In the genomic region with DNA sequence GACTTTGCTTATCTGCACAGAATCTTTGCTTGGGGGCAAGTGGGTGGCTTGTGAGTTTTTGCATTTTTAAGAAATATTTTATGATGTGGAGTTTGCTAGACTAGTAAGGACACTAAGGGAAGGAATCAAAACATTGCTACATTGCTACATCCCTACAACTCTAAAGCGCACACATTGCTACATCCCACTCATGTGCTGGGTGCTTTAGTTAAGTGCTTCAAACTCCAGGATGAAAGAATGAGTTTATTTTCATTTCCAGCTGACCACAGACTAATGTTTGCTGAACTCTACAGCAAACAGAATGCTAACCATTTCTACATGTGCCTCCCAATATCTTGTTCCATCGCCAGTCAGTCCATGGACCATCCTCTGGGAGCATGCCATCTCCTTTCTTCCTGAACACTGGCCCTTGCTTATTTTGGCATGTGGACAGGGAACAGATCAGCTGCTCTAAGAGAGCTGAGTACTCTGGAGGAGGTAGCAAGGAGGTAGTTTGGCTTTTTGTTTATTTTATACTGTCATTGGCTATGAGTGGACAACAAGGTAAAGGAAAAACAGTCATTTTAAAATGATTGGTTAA, we compare ENCODE assay signal across 19 mouse cellular contexts. TPM values are rescaled to one million over a fixed set of nuclear protein-coding genes. Genes with fewer than 3 reads are reported as not detected.
DNase-seq lines count a peak whose midpoint lies in the region; ATAC-seq and TF ChIP-seq lines count a peak whose summit lies in the region.
"Had no signal": no experiment of that assay in that cellular context is flagged by ENCODE, and none has a peak within 500 bp of the region (broad histone marks: within the 10 kb centered on the region; RNA-seq: fewer than 3 reads in every experiment).

No protein-coding gene starts in this region.

- no peaks in the 10 kb centered on the region for H3K27me3 ChIP-seq in intestine, embryonic 16.5 days (replicated peaks; ENCODE audit: control insufficient read depth, insufficient read depth, low read length)
- H3K27me3 ChIP-seq in stomach, postnatal 0 days (ENCODE audit: control insufficient read depth, insufficient read depth, low read length) = no peaks in the 10 kb centered on the region
- H3K27me3 ChIP-seq: CH12.LX; limb, embryonic 13.5 days had no signal

- TF ChIP-seq CTCF in stomach, postnatal 0 days (IDR thresholded peaks at IDR 0.05; ENCODE audit: low read depth) = no peak

- H3K9me3 ChIP-seq in intestine, embryonic 16.5 days (ENCODE audit: control insufficient read depth, low read length) = no peaks in the 10 kb centered on the region
- no peaks in the 10 kb centered on the region for H3K9me3 ChIP-seq in stomach, postnatal 0 days (ENCODE audit: control insufficient read depth, low read length)
- H3K9me3 ChIP-seq: hindbrain, embryonic 10.5 days; limb, embryonic 13.5 days had no signal

- no peak overlapping the region for H3K4me2 ChIP-seq in intestine, embryonic 16.5 days (ENCODE audit: low read depth, low read length)
- H3K4me2 ChIP-seq in stomach, postnatal 0 days (replicated peaks; ENCODE audit: low read depth) = no peak overlapping the region
- H3K4me2 ChIP-seq: limb, embryonic 13.5 days had no signal

- H3K36me3 ChIP-seq in intestine, embryonic 16.5 days (ENCODE audit: control insufficient read depth, insufficient read depth, low read length) = no peaks in the 10 kb centered on the region
- H3K36me3 ChIP-seq in stomach, postnatal 0 days (ENCODE audit: control insufficient read depth, insufficient read depth, low read length) = no peaks in the 10 kb centered on the region
- H3K36me3 ChIP-seq: hindbrain, embryonic 10.5 days; limb, embryonic 13.5 days had no signal

- peak; percentile 50 to 57 for DNase-seq in kidney, postnatal 25 days
- DNase-seq in kidney, postnatal 14 days = no peak
- peak; percentile 54 for DNase-seq in lung, postnatal 36 days
- DNase-seq in lung, postnatal 14 days = no peak
- DNase-seq in adipocyte (ENCODE audit: low spot score) = peak; percentile 84
- DNase-seq in stomach, postnatal 0 days (ENCODE audit: low spot score) = no peak
- DNase-seq: cerebellum, adult 18-20 months; right cerebral cortex, postnatal 4 days; thymus, adult 2 months had no signal

- H3K4me3 ChIP-seq in intestine, embryonic 16.5 days (ENCODE audit: low read length) = no peak overlapping the region
- H3K4me3 ChIP-seq in stomach, postnatal 0 days (ENCODE audit: low read depth, low read length) = no peak overlapping the region
- H3K4me3 ChIP-seq: hindbrain, embryonic 10.5 days; left cerebral cortex, adult 2 months; limb, embryonic 13.5 days had no signal

- no peak overlapping the region for H3K27ac ChIP-seq in intestine, embryonic 16.5 days (ENCODE audit: low read length)
- H3K27ac ChIP-seq in stomach, postnatal 0 days (replicated peaks) = no peak overlapping the region
- H3K27ac ChIP-seq: hindbrain, embryonic 10.5 days; left cerebral cortex, adult 2 months; limb, embryonic 13.5 days had no signal

- WGBS in intestine, embryonic 16.5 days = 89% methylated on average over 2 of the region's 2 CpGs
- 84% methylated on average over 2 of the region's 2 CpGs for WGBS in stomach, postnatal 0 days

- TF ChIP-seq EP300 in stomach, postnatal 0 days (optimal IDR thresholded peaks at IDR 0.05) = no peak

- peaks cover 19% of the 10 kb centered on the region for H3K4me1 ChIP-seq in intestine, embryonic 16.5 days (ENCODE audit: control insufficient read depth, insufficient read depth, low read length)
- no peaks in the 10 kb centered on the region for H3K4me1 ChIP-seq in stomach, postnatal 0 days (replicated peaks; ENCODE audit: control insufficient read depth, insufficient read depth)

- no peak overlapping the region for H3K9ac ChIP-seq in intestine, embryonic 16.5 days (ENCODE audit: low read depth, low read length)
- H3K9ac ChIP-seq in stomach, postnatal 0 days (ENCODE audit: low read length) = no peak overlapping the region
- H3K9ac ChIP-seq: limb, embryonic 13.5 days had no signal

- no peak for ATAC-seq in intestine, embryonic 16.5 days
- ATAC-seq in stomach, postnatal 0 days (ENCODE audit: low FRiP score, low TSS enrichment) = no peak
- ATAC-seq: forebrain, embryonic 14.5 days had no signal

RNA-seq across cellular contexts. Expression of a gene that starts 3.4 kb away (rescaled TPM):
- 90.2 and 104 TPM in 2 replicates for polyA plus RNA-seq in intestine, embryonic 16.5 days (2015; fragmentation: Nextera tagmentation; extraction: Ambion mirVana)
- polyA plus RNA-seq in stomach, postnatal 0 days (2015; fragmentation: Nextera tagmentation; extraction: Ambion mirVana) = 49.7 and 51.2 TPM in 2 replicates

RNA-seq across cellular contexts. Expression of a gene that starts 51.9 kb away (rescaled TPM):
- polyA plus RNA-seq in intestine, embryonic 16.5 days (2015; fragmentation: Nextera tagmentation; extraction: Ambion mirVana) = not detected in 2 replicates
- not detected in 2 replicates for polyA plus RNA-seq in stomach, postnatal 0 days (2015; fragmentation: Nextera tagmentation; extraction: Ambion mirVana)
- polyA plus RNA-seq: brain, embryonic 14.5 days; forebrain, embryonic 14.5 days; heart, embryonic 14.5 days; hindbrain, embryonic 10.5 days; intestine, embryonic 14.5 days; limb, embryonic 13.5 days; neural tube, embryonic 14.5 days; thymus, adult 2 months had no signal

RNA-seq across cellular contexts. Expression of a gene that starts 52.0 kb away (rescaled TPM):
- polyA plus RNA-seq in intestine, embryonic 16.5 days (2015; fragmentation: Nextera tagmentation; extraction: Ambion mirVana) = 0.07 TPM in 1 of 2 replicates, not detected in the other
- polyA plus RNA-seq in stomach, postnatal 0 days (2015; fragmentation: Nextera tagmentation; extraction: Ambion mirVana) = not detected in 2 replicates
- polyA plus RNA-seq: brain, embryonic 14.5 days; forebrain, embryonic 14.5 days; heart, embryonic 14.5 days; hindbrain, embryonic 10.5 days; intestine, embryonic 14.5 days; limb, embryonic 13.5 days had no signal

Comparison
In these comparisons a context has a peak if more than half of its experiments do, and no peak if none do; other contexts are left out.
1. DNase-seq: peak in kidney, postnatal 25 days (2 of 2), lung, postnatal 36 days (single experiment) and adipocyte (single experiment); none in kidney, postnatal 14 days (single experiment), lung, postnatal 14 days (single experiment) and stomach, postnatal 0 days (single experiment).